In genomic region chr9:98920629-98921523, GRCm38 (mm10) we compare ENCODE assay signal across 40 mouse cellular contexts. TPM values are rescaled to one million over a fixed set of nuclear protein-coding genes. Genes with fewer than 3 reads are reported as not detected.
"Had no signal": no experiment of that assay in that cellular context is flagged by ENCODE, and none has a peak within 500 bp of the region (broad histone marks: within the 10 kb centered on the region; RNA-seq: fewer than 3 reads in every experiment).

No protein-coding gene starts in this region.

- H3K4me2 ChIP-seq: embryonic facial prominence, embryonic 12.5 days; embryonic facial prominence, embryonic 13.5 days; embryonic facial prominence, embryonic 15.5 days; forebrain, embryonic 12.5 days; forebrain, embryonic 13.5 days; forebrain, embryonic 15.5 days had no signal

- H3K4me1 ChIP-seq: forebrain, embryonic 15.5 days had no signal

- H3K9ac ChIP-seq: embryonic facial prominence, embryonic 12.5 days; embryonic facial prominence, embryonic 13.5 days; embryonic facial prominence, embryonic 15.5 days; forebrain, embryonic 12.5 days; forebrain, embryonic 13.5 days; forebrain, embryonic 15.5 days; forebrain, postnatal 0 days had no signal

- H3K27me3 ChIP-seq: embryonic facial prominence, embryonic 12.5 days; embryonic facial prominence, embryonic 13.5 days; embryonic facial prominence, embryonic 15.5 days; forebrain, embryonic 12.5 days; forebrain, embryonic 13.5 days; forebrain, embryonic 15.5 days had no signal

- DNase-seq: cerebellum, adult 8-10 months; cerebellum, adult 9-10 months; cerebellum, adult 9-11 months; cerebellum, postnatal 10 days; cerebellum, postnatal 14 days; cerebellum, postnatal 25 days; cerebellum, postnatal 36 days; embryo, embryonic 11 days; forebrain, postnatal 0 days; gastrocnemius, adult 2 months; gastrocnemius, postnatal 10 days; gastrocnemius, postnatal 14 days; gastrocnemius, postnatal 25 days; gastrocnemius, postnatal 36 days; heart, adult 11 months; heart, adult 18-20 months; heart, adult 2 months had no signal

- H3K4me3 ChIP-seq: embryonic facial prominence, embryonic 10.5 days; embryonic facial prominence, embryonic 12.5 days; embryonic facial prominence, embryonic 13.5 days; embryonic facial prominence, embryonic 15.5 days; erythroblast, embryonic 14.5 days; forebrain, embryonic 10.5 days; forebrain, embryonic 12.5 days; forebrain, embryonic 13.5 days; forebrain, embryonic 15.5 days; gastrocnemius, adult 2 months; heart, adult 2 months had no signal

- H3K36me3 ChIP-seq: embryonic facial prominence, embryonic 10.5 days; embryonic facial prominence, embryonic 12.5 days; embryonic facial prominence, embryonic 13.5 days; embryonic facial prominence, embryonic 15.5 days; forebrain, embryonic 10.5 days; forebrain, embryonic 12.5 days; forebrain, embryonic 15.5 days had no signal

- H3K27ac ChIP-seq: embryonic facial prominence, embryonic 10.5 days; embryonic facial prominence, embryonic 12.5 days; embryonic facial prominence, embryonic 13.5 days; embryonic facial prominence, embryonic 15.5 days; forebrain, embryonic 10.5 days; forebrain, embryonic 12.5 days; forebrain, embryonic 13.5 days; forebrain, embryonic 15.5 days; gastrocnemius, adult 2 months; heart, adult 2 months had no signal

- H3K9me3 ChIP-seq: embryonic facial prominence, embryonic 10.5 days; embryonic facial prominence, embryonic 12.5 days; embryonic facial prominence, embryonic 13.5 days; embryonic facial prominence, embryonic 15.5 days; forebrain, embryonic 10.5 days; forebrain, embryonic 12.5 days; forebrain, embryonic 13.5 days; forebrain, embryonic 15.5 days had no signal

RNA-seq across cellular contexts. Expression of gene 7420426K07Rik, which starts 18.0 kb away (rescaled TPM):
- total RNA-seq: common myeloid progenitor, adult 5-6 weeks; forebrain, postnatal 0 days; gastrocnemius, adult 18-20 months; gastrocnemius, adult 2 months; gastrocnemius, adult 8-10 months; gastrocnemius, postnatal 10 days; gastrocnemius, postnatal 14 days; gastrocnemius, postnatal 25 days; gastrocnemius, postnatal 36 days; gastrocnemius, postnatal 4 days; granulocyte monocyte progenitor cell, adult 5-6 weeks; heart, adult 18-20 months; heart, adult 2 months; heart, adult 8-10 months had no signal
- polyA plus RNA-seq: cortical plate, adult 2 months; embryonic facial prominence, embryonic 10.5 days; embryonic facial prominence, embryonic 11.5 days; embryonic facial prominence, embryonic 12.5 days; embryonic facial prominence, embryonic 13.5 days; embryonic facial prominence, embryonic 14.5 days; embryonic facial prominence, embryonic 15.5 days; erythroblast, embryonic 14.5 days; forebrain, embryonic 10.5 days; forebrain, embryonic 11.5 days; forebrain, embryonic 12.5 days; forebrain, embryonic 13.5 days; forebrain, embryonic 14.5 days; forebrain, embryonic 15.5 days; forebrain, embryonic 16.5 days; forebrain, postnatal 0 days; frontal cortex, adult 2 months; gonadal fat pad, adult 2 months; heart, adult 2 months had no signal

RNA-seq across cellular contexts. Expression of gene Foxl2, which starts 34.2 kb away (rescaled TPM):
- total RNA-seq: common myeloid progenitor, adult 5-6 weeks; gastrocnemius, adult 2 months; gastrocnemius, adult 8-10 months; gastrocnemius, postnatal 10 days; gastrocnemius, postnatal 14 days; gastrocnemius, postnatal 36 days; gastrocnemius, postnatal 4 days; granulocyte monocyte progenitor cell, adult 5-6 weeks; heart, adult 18-20 months; heart, adult 2 months; heart, adult 8-10 months had no signal
- polyA plus RNA-seq: erythroblast, embryonic 14.5 days; heart, adult 2 months had no signal

RNA-seq across cellular contexts. Expression of gene Prr23a3, which starts 56.3 kb away (rescaled TPM):
- total RNA-seq: common myeloid progenitor, adult 5-6 weeks; forebrain, postnatal 0 days; gastrocnemius, adult 18-20 months; gastrocnemius, adult 2 months; gastrocnemius, adult 8-10 months; gastrocnemius, postnatal 10 days; gastrocnemius, postnatal 14 days; gastrocnemius, postnatal 25 days; gastrocnemius, postnatal 36 days; gastrocnemius, postnatal 4 days; granulocyte monocyte progenitor cell, adult 5-6 weeks; heart, adult 18-20 months; heart, adult 2 months; heart, adult 8-10 months had no signal
- polyA plus RNA-seq: cortical plate, adult 2 months; embryonic facial prominence, embryonic 11.5 days; embryonic facial prominence, embryonic 12.5 days; embryonic facial prominence, embryonic 13.5 days; embryonic facial prominence, embryonic 14.5 days; erythroblast, embryonic 14.5 days; forebrain, embryonic 11.5 days; forebrain, embryonic 12.5 days; forebrain, embryonic 13.5 days; forebrain, embryonic 14.5 days; forebrain, embryonic 15.5 days; forebrain, embryonic 16.5 days; forebrain, postnatal 0 days; frontal cortex, adult 2 months; gonadal fat pad, adult 2 months; heart, adult 2 months had no signal
